Mouse (Mus musculus): ENCODE results near the gene Rbm19. TPM values are rescaled to one million over a fixed set of nuclear protein-coding genes. Genes with fewer than 3 reads are reported as not detected.

The Rbm19 gene
- 12.8 and 15.0 TPM in 2 replicates for polyA plus RNA-seq (2014; fragmentation: Nextera tagmentation; extraction: Ambion mirVana)

- Histone ChIP-seq H3K4me3 (ENCODE audit: low read depth, low read length) (peak within 1 kb of the TSS; percentile 75), H3K4me1 (ENCODE audit: control insufficient read depth, insufficient read depth, low read length) (no peaks in the 10 kb centered on the region), H3K4me2 (ENCODE audit: low read length) (peak within 1 kb of the TSS; percentile 92), H3K27ac (ENCODE audit: low read depth, low read length) (no peak within 1 kb of the TSS), H3K27me3 (replicated peaks; ENCODE audit: control insufficient read depth, insufficient read depth, low read length) (0 out of 2 replicates have a peak, but pooled peaks cover 1% of the 10 kb centered on the region), H3K36me3 (ENCODE audit: control insufficient read depth, insufficient read depth, low read length) (peaks cover 28% of the 10 kb centered on the region), H3K9me3 (replicated peaks; ENCODE audit: control insufficient read depth, low read length) (no peaks in the 10 kb centered on the region), H3K9ac (ENCODE audit: low read length) (peak within 1 kb of the TSS; percentile 70)
- peak; percentile 97 for DNase-seq (ENCODE audit: low spot score)
- ATAC-seq, result peak; percentile 93
- WGBS, result under 1% methylated on average over 46 of the region's 46 CpGs
These were observed at the start of gene Rbm19 for GRCm38 (mm10) chr5:120116261-120117050. Rbm19 (plus strand) TSS chr5:120116465.

GRCm38 (mm10) chr5:120067266-120067665 is 49.0 kb upstream of the Rbm19 start:
- H3K27ac ChIP-seq (ENCODE audit: low read depth, low read length), result no peak overlapping the region
- WGBS, result 71% methylated on average over 6 of the region's 6 CpGs
- ATAC-seq, result no peak

DNA sequence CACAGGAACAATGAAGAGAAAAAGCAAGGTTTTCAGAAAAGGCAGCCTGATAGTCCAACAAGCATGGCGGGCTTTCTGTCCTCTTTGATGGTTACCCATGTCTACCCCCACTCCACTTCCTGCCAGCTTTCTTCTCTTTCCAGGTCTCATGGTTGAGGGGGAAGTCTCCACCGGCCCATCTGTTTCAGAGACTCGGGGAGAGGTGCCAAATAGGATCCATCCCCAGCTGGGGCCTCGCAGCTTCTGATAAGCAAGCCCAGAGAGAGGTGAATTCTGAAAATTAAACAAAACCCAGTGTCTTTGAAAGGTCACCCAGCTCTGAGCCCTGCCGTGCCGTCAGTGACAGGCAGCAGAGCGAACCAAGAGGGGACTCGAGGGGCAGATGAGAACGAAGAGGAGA is 42.2 kb upstream of the Rbm19 start:
- H3K4me2 ChIP-seq (ENCODE audit: low read length), result no peak overlapping the region

More at GRCm38 (mm10) chr5:120067266-120067665, 49.0 kb upstream of the Rbm19 start:
- H3K27me3 ChIP-seq (replicated peaks; ENCODE audit: control insufficient read depth, insufficient read depth, low read length), result no peaks in the 10 kb centered on the region
- no peak overlapping the region for H3K4me3 ChIP-seq (ENCODE audit: low read depth, low read length)
- H3K36me3 ChIP-seq (ENCODE audit: control insufficient read depth, insufficient read depth, low read length), result no peaks in the 10 kb centered on the region
- no peaks in the 10 kb centered on the region for H3K9me3 ChIP-seq (replicated peaks; ENCODE audit: control insufficient read depth, low read length)
- DNase-seq (ENCODE audit: low spot score), result no peak
- no peak overlapping the region for H3K4me2 ChIP-seq (ENCODE audit: low read length)
- no peaks in the 10 kb centered on the region for H3K4me1 ChIP-seq (ENCODE audit: control insufficient read depth, insufficient read depth, low read length)
- no peak overlapping the region for H3K9ac ChIP-seq (ENCODE audit: low read length)

DNA sequence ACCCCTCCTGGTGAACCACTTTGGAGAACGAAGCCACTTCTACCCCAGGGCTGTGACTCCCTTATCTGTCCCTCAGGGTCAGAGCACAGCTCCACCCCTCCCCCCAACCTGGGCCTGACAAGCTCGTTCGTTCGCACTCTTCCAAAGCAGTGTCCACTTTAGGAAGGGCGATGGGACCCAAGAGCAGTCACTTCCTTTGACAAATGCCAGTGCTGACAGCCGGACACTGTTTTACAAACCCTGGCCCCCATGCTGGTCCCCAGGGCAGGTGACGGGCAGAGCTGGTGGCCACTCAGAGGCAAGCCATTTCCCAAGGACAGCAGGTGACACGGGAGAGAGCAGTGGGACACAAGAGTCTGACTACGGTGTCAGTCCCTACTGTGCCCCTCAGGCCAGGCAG is 36.2 kb upstream of the Rbm19 start:
- Histone ChIP-seq H3K4me1 (ENCODE audit: control insufficient read depth, insufficient read depth, low read length) (no peaks in the 10 kb centered on the region), H3K27me3 (replicated peaks; ENCODE audit: control insufficient read depth, insufficient read depth, low read length) (no peaks in the 10 kb centered on the region), H3K9me3 (replicated peaks; ENCODE audit: control insufficient read depth, low read length) (no peaks in the 10 kb centered on the region), H3K4me3 (ENCODE audit: low read depth, low read length) (no peak overlapping the region), H3K4me2 (ENCODE audit: low read length) (no peak overlapping the region), H3K36me3 (ENCODE audit: control insufficient read depth, insufficient read depth, low read length) (no peaks in the 10 kb centered on the region), H3K9ac (ENCODE audit: low read length) (no peak overlapping the region), H3K27ac (ENCODE audit: low read depth, low read length) (no peak overlapping the region)
- ATAC-seq, result no peak
- 71% methylated on average over 9 of the region's 9 CpGs for WGBS
- no peak for DNase-seq (ENCODE audit: low spot score)

More for the DNA sequence above, 42.2 kb upstream of the Rbm19 start:
- H3K4me3 ChIP-seq (ENCODE audit: low read depth, low read length), result no peak overlapping the region
- no peaks in the 10 kb centered on the region for H3K27me3 ChIP-seq (replicated peaks; ENCODE audit: control insufficient read depth, insufficient read depth, low read length)
- H3K4me1 ChIP-seq (ENCODE audit: control insufficient read depth, insufficient read depth, low read length), result no peaks in the 10 kb centered on the region
- no peaks in the 10 kb centered on the region for H3K9me3 ChIP-seq (replicated peaks; ENCODE audit: control insufficient read depth, low read length)
- DNase-seq (ENCODE audit: low spot score), result peak; percentile 36
- no peaks in the 10 kb centered on the region for H3K36me3 ChIP-seq (ENCODE audit: control insufficient read depth, insufficient read depth, low read length)
- ATAC-seq, result no peak
- H3K9ac ChIP-seq (ENCODE audit: low read length), result no peak overlapping the region
- WGBS, result 77% methylated on average over 9 of the region's 9 CpGs
- no peak overlapping the region for H3K27ac ChIP-seq (ENCODE audit: low read depth, low read length)

DNA sequence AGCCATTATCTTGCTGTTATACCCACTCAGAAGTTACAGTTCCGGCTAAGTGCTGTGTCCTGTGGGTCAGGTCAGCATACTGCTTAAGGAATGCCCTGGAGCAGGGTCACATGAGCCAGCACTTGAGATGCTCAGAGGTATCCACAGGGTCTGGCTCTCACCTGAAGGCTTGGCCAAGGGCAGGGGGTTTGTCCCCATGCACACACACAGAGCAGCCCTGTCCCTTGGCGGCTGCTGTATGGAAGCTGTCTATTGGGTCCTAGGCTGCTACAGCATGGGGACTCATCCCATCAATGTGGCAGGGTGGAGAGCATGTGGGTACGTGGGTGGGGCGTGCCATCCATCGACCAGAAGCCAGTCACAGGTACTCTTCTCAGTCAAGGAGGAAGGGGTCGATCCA is 35.8 kb upstream of the Rbm19 start:
- no peak overlapping the region for H3K9ac ChIP-seq (ENCODE audit: low read length)
- WGBS, result 88% methylated on average over 6 of the region's 6 CpGs

GRCm38 (mm10) chr5:120088561-120088960 is 27.7 kb upstream of the Rbm19 start:
- no peaks in the 10 kb centered on the region for H3K4me1 ChIP-seq (ENCODE audit: control insufficient read depth, insufficient read depth, low read length)
- H3K27ac ChIP-seq (ENCODE audit: low read depth, low read length), result no peak overlapping the region
- no peaks in the 10 kb centered on the region for H3K36me3 ChIP-seq (ENCODE audit: control insufficient read depth, insufficient read depth, low read length)
- DNase-seq (ENCODE audit: low spot score) (peak; percentile 95), ATAC-seq (peak; percentile 76; the same call in 1 of the 2 replicates)
- H3K27me3 ChIP-seq (replicated peaks; ENCODE audit: control insufficient read depth, insufficient read depth, low read length), result peaks cover 3% of the 10 kb centered on the region; the same call in 1 of the 2 replicates
- H3K9me3 ChIP-seq (replicated peaks; ENCODE audit: control insufficient read depth, low read length), result no peaks in the 10 kb centered on the region
- 3% methylated on average over 16 of the region's 16 CpGs for WGBS
- no peak overlapping the region for H3K4me2 ChIP-seq (ENCODE audit: low read length)
- H3K4me3 ChIP-seq (ENCODE audit: low read depth, low read length), result no peak overlapping the region
- no peak overlapping the region for H3K9ac ChIP-seq (ENCODE audit: low read length)

More for the DNA sequence above, 35.8 kb upstream of the Rbm19 start:
- Histone ChIP-seq H3K4me2 (ENCODE audit: low read length) (no peak overlapping the region), H3K27ac (ENCODE audit: low read depth, low read length) (no peak overlapping the region), H3K9me3 (replicated peaks; ENCODE audit: control insufficient read depth, low read length) (no peaks in the 10 kb centered on the region), H3K36me3 (ENCODE audit: control insufficient read depth, insufficient read depth, low read length) (no peaks in the 10 kb centered on the region), H3K4me3 (ENCODE audit: low read depth, low read length) (no peak overlapping the region), H3K4me1 (ENCODE audit: control insufficient read depth, insufficient read depth, low read length) (no peaks in the 10 kb centered on the region), H3K27me3 (replicated peaks; ENCODE audit: control insufficient read depth, insufficient read depth, low read length) (no peaks in the 10 kb centered on the region)
- DNase-seq (ENCODE audit: low spot score) (no peak), ATAC-seq (no peak)

DNA sequence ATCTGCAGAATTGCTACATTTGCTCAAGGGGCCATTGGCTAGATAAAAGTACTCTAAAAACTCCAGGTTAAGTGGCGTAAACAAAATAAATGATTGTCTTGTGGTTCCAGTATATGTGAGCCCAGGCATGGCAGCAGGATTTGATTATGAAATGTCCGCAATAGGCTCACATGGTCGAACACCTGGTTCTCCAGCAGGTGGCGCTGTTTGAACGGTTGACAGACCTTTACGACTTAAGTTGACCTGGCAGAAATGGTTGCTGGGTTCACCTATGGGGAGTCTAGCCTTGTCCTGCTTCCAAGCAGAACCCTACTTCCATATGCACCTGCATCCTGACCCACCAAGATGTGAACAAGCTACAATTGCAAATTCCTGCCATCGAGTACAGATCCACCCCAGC is 21.7 kb upstream of the Rbm19 start:
- no peaks in the 10 kb centered on the region for H3K9me3 ChIP-seq (replicated peaks; ENCODE audit: control insufficient read depth, low read length)
- peak; percentile 62 for DNase-seq (ENCODE audit: low spot score)
- no peak overlapping the region for H3K27ac ChIP-seq (ENCODE audit: low read depth, low read length)
- H3K9ac ChIP-seq (ENCODE audit: low read length), result no peak overlapping the region
- H3K27me3 ChIP-seq (replicated peaks; ENCODE audit: control insufficient read depth, insufficient read depth, low read length), result 0 out of 2 replicates have a peak, but pooled peaks cover 3% of the 10 kb centered on the region
- H3K4me3 ChIP-seq (ENCODE audit: low read depth, low read length), result no peak overlapping the region
- no peak for ATAC-seq
- no peaks in the 10 kb centered on the region for H3K4me1 ChIP-seq (ENCODE audit: control insufficient read depth, insufficient read depth, low read length)
- no peak overlapping the region for H3K4me2 ChIP-seq (ENCODE audit: low read length)
- no peaks in the 10 kb centered on the region for H3K36me3 ChIP-seq (ENCODE audit: control insufficient read depth, insufficient read depth, low read length)
- WGBS, result 59% methylated on average over 7 of the region's 7 CpGs

GRCm38 (mm10) chr5:120097042-120097441 is 19.2 kb upstream of the Rbm19 start:
- no peak overlapping the region for H3K4me3 ChIP-seq (ENCODE audit: low read depth, low read length)
- H3K9me3 ChIP-seq (replicated peaks; ENCODE audit: control insufficient read depth, low read length), result no peaks in the 10 kb centered on the region
- no peak overlapping the region for H3K4me2 ChIP-seq (ENCODE audit: low read length)
- H3K27ac ChIP-seq (ENCODE audit: low read depth, low read length), result no peak overlapping the region
- no peaks in the 10 kb centered on the region for H3K27me3 ChIP-seq (replicated peaks; ENCODE audit: control insufficient read depth, insufficient read depth, low read length)
- ATAC-seq, result no peak
- H3K4me1 ChIP-seq (ENCODE audit: control insufficient read depth, insufficient read depth, low read length), result no peaks in the 10 kb centered on the region
- WGBS, result 73% methylated on average over 9 of the region's 9 CpGs
- DNase-seq (ENCODE audit: low spot score), result no peak
- H3K36me3 ChIP-seq (ENCODE audit: control insufficient read depth, insufficient read depth, low read length), result no peaks in the 10 kb centered on the region
- no peak overlapping the region for H3K9ac ChIP-seq (ENCODE audit: low read length)

DNA sequence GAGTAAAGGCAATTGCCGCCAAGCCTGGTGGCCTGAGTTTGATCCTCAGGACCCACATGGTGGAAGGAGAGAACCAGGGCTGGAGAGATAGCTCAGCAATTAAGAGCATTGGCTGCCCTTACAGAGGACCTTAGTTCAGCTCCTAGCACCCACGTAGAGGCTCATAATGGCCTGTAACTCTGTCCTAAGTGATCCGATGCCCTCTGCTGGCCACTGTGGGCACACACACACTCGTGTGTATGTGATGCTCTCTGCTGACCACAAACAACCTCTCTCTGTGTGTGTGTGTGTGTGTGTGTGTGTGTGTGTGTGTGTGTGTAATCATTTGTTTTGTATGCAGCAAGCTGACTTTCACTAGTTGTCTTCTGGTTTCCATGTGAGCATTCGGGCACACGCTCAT is 15.5 kb upstream of the Rbm19 start:
- Histone ChIP-seq H3K27ac (ENCODE audit: low read depth, low read length) (no peak overlapping the region), H3K4me1 (ENCODE audit: control insufficient read depth, insufficient read depth, low read length) (no peaks in the 10 kb centered on the region), H3K9me3 (replicated peaks; ENCODE audit: control insufficient read depth, low read length) (no peaks in the 10 kb centered on the region), H3K9ac (ENCODE audit: low read length) (no peak overlapping the region), H3K4me2 (ENCODE audit: low read length) (no peak overlapping the region), H3K36me3 (ENCODE audit: control insufficient read depth, insufficient read depth, low read length) (no peaks in the 10 kb centered on the region), H3K27me3 (replicated peaks; ENCODE audit: control insufficient read depth, insufficient read depth, low read length) (no peaks in the 10 kb centered on the region), H3K4me3 (ENCODE audit: low read depth, low read length) (no peak overlapping the region)
- WGBS, result 86% methylated on average over 6 of the region's 6 CpGs
- no peak for DNase-seq (ENCODE audit: low spot score)
- no peak for ATAC-seq
